Mouse (Mus musculus): Measurements from ENCODE around the gene Pcyt1b.
A peak's percentile ranks its signal among the peaks of the same experiment; 100 is the strongest.

Gene Pcyt1b

GRCm38 (mm10) chrX:93654218-93655002 lies at the start of gene Pcyt1b:
Gene Pcyt1b, plus strand, starts transcription at chrX:93654863.
- DNase-seq (ENCODE audit: low spot score), result no peak

GRCm38 (mm10) chrX:93630256-93630655 lies 24.4 kb upstream of the Pcyt1b start:
- no peak for DNase-seq (ENCODE audit: low spot score)

- peak; percentile 81 for DNase-seq (ENCODE audit: low spot score)
These were observed 22.8 kb upstream of the Pcyt1b start, which contains the start of gene Pola1 for GRCm38 (mm10) chrX:93631657-93632449. Gene Pola1, minus strand, starts transcription at chrX:93632155.

- DNase-seq (ENCODE audit: low spot score), result no peak
These were observed 19.7 kb upstream of the Pcyt1b start for GRCm38 (mm10) chrX:93634861-93635375.

GRCm38 (mm10) chrX:93643600-93643999 lies 11.1 kb upstream of the Pcyt1b start:
- DNase-seq (ENCODE audit: low spot score), result no peak

- no peak for DNase-seq (ENCODE audit: low spot score)
These were observed 10.6 kb upstream of the Pcyt1b start for GRCm38 (mm10) chrX:93644022-93644421.

GRCm38 (mm10) chrX:93650738-93651137 lies 3.9 kb upstream of the Pcyt1b start:
- no peak for DNase-seq (ENCODE audit: low spot score)

- DNase-seq (ENCODE audit: low spot score), result no peak
These were observed 490 bp downstream of the Pcyt1b start for GRCm38 (mm10) chrX:93655153-93655552.

GRCm38 (mm10) chrX:93663919-93664586 lies 9.4 kb downstream of the Pcyt1b start:
- DNase-seq (ENCODE audit: low spot score), result no peak

- no peak for DNase-seq (ENCODE audit: low spot score)
These were observed 10.1 kb downstream of the Pcyt1b start for GRCm38 (mm10) chrX:93664787-93665186.

- DNase-seq (ENCODE audit: low spot score), result no peak
These were observed 19.8 kb downstream of the Pcyt1b start for GRCm38 (mm10) chrX:93674432-93674831.

GRCm38 (mm10) chrX:93674836-93675795 lies 20.5 kb downstream of the Pcyt1b start:
- DNase-seq (ENCODE audit: low spot score), result peak; percentile 24

GRCm38 (mm10) chrX:93676228-93676627 lies 21.6 kb downstream of the Pcyt1b start:
- no peak for DNase-seq (ENCODE audit: low spot score)

GRCm38 (mm10) chrX:93689287-93689686 lies 34.6 kb downstream of the Pcyt1b start:
- no peak for DNase-seq (ENCODE audit: low spot score)

GRCm38 (mm10) chrX:93690672-93691071 lies 36.0 kb downstream of the Pcyt1b start:
- DNase-seq (ENCODE audit: low spot score), result no peak

GRCm38 (mm10) chrX:93697596-93697995 lies 42.9 kb downstream of the Pcyt1b start:
- no peak for DNase-seq (ENCODE audit: low spot score)

GRCm38 (mm10) chrX:93700528-93701225 lies 46.0 kb downstream of the Pcyt1b start:
- DNase-seq (ENCODE audit: low spot score), result peak; percentile 47

- no peak for DNase-seq (ENCODE audit: low spot score)
These were observed 57.9 kb downstream of the Pcyt1b start for GRCm38 (mm10) chrX:93712566-93712965.

- no peak for DNase-seq (ENCODE audit: low spot score)
These were observed 74.9 kb downstream of the Pcyt1b start for GRCm38 (mm10) chrX:93729529-93729928.

GRCm38 (mm10) chrX:93730854-93731253 lies 76.2 kb downstream of the Pcyt1b start:
- DNase-seq (ENCODE audit: low spot score), result no peak

Measured in urinary bladder, postnatal 14 days (tissue).